Mouse (Mus musculus) adrenal gland, adult 18-20 months (tissue): ENCODE results near the gene Arhgef12. TPM values are rescaled to one million over a fixed set of nuclear protein-coding genes. Genes with fewer than 3 reads are reported as not detected.
"Not testable (repeated sequence)": the region's sequence is repeated elsewhere in the genome, so short reads cannot be mapped to it uniquely, and the experiment has no call there.

ENCODE experiments used
- DNase-seq, 2 experiments: peaks; one replicate each; pipeline ENCODE4 v3.0.0; 2021 to 2022; ENCODE audit warnings: low spot score in 2 of 2
- total RNA-seq, 2 experiments: library from RNA; stranded (reverse); gene quantifications; 1 replicate in 1 of 2; 2 replicates in 1 of 2; pipeline ENCODE4 v1.2.3; 2021

The Arhgef12 gene
- total RNA-seq, 2 experiments from 2014 or later: 114 to 125 TPM

GRCm38 (mm10) chr9:43014886-43015285 is 92.2 kb downstream of the Arhgef12 start:
- no peak for DNase-seq

GRCm38 (mm10) chr9:43012541-43012940 is 94.5 kb downstream of the Arhgef12 start:
- DNase-seq: no peak

- DNase-seq: peak in 1 of 2 experiments; percentile 36
Observed at GRCm38 (mm10) chr9:43011061-43011460, 96.0 kb downstream of the Arhgef12 start.

- DNase-seq: no peak
Observed at GRCm38 (mm10) chr9:43003881-43004280, 103.2 kb downstream of the Arhgef12 start.

- DNase-seq: no peak
Observed at GRCm38 (mm10) chr9:43003017-43003416, 104.0 kb downstream of the Arhgef12 start.

GRCm38 (mm10) chr9:43000595-43001250 is 106.3 kb downstream of the Arhgef12 start:
- DNase-seq: peak in 1 of 2 experiments; percentile 24

- DNase-seq: no peak
Observed at GRCm38 (mm10) chr9:43000070-43000469, 107.0 kb downstream of the Arhgef12 start.

- DNase-seq: no peak
Observed at GRCm38 (mm10) chr9:42997526-42997925, 109.5 kb downstream of the Arhgef12 start.

GRCm38 (mm10) chr9:42995298-42995697 is 111.7 kb downstream of the Arhgef12 start:
- no peak for DNase-seq

GRCm38 (mm10) chr9:42994708-42995107 is 112.3 kb downstream of the Arhgef12 start:
- DNase-seq: no peak

GRCm38 (mm10) chr9:42993659-42994058 is 113.4 kb downstream of the Arhgef12 start:
- DNase-seq: no peak

GRCm38 (mm10) chr9:42987988-42988387 is 119.1 kb downstream of the Arhgef12 start:
- no peak for DNase-seq

GRCm38 (mm10) chr9:42968894-42969521 is 138.0 kb downstream of the Arhgef12 start:
- DNase-seq: no peak

GRCm38 (mm10) chr9:42967731-42968130 is 139.3 kb downstream of the Arhgef12 start:
- DNase-seq: peak in 1 of 2 experiments; percentile 30

- not testable (repeated sequence) for DNase-seq
Observed at GRCm38 (mm10) chr9:42964809-42965208, 142.2 kb downstream of the Arhgef12 start.

- no peak for DNase-seq
Observed at GRCm38 (mm10) chr9:42964366-42964765, 142.7 kb downstream of the Arhgef12 start.

GRCm38 (mm10) chr9:42962506-42962905 is 144.5 kb downstream of the Arhgef12 start:
- DNase-seq: no peak

GRCm38 (mm10) chr9:42958401-42958800 is 148.6 kb downstream of the Arhgef12 start:
- DNase-seq: no peak

GRCm38 (mm10) chr9:42948381-42948780 is 158.7 kb downstream of the Arhgef12 start:
- DNase-seq: no peak

GRCm38 (mm10) chr9:42945174-42945573 is 161.9 kb downstream of the Arhgef12 start:
- DNase-seq: no peak

- peak; percentile 80 to 87 for DNase-seq
Observed at GRCm38 (mm10) chr9:42944536-42945006, 162.5 kb downstream of the Arhgef12 start.

- peak; percentile 11 to 34 for DNase-seq
Observed at GRCm38 (mm10) chr9:42943781-42944535, 163.1 kb downstream of the Arhgef12 start, which contains the start of gene Grik4. Gene Grik4 (minus strand): TSS chr9:42944493.
